Mouse (Mus musculus) embryonic facial prominence, embryonic 15.5 days (tissue): Measurements from ENCODE around the gene Pofut1. TPM values are rescaled to one million over a fixed set of nuclear protein-coding genes. Genes with fewer than 3 reads are reported as not detected.

Experiments
- ATAC-seq: fragments of 200-750 bp; cut with Nextera tagmentation; 2 replicates; pipeline ENCODE4 v1.8.0; 2017; ENCODE audit warnings: low read depth, moderate TSS enrichment; ENCODE audit not compliant: insufficient number of reproducible peaks, low FRiP score, low TSS enrichment
- H3K27ac ChIP-seq: fragments of 300-500 bp; sonication (generic); replicated peaks from 2 replicates; pipeline ENCODE4 v1.5.1; 2015; ENCODE audit warnings: mild to moderate bottlenecking, inconsistent platforms
- H3K27me3 ChIP-seq: fragments of 300-500 bp; sonication (generic); 2 replicates; pipeline ENCODE4 v1.6.1; 2015; ENCODE audit warnings: inconsistent platforms
- H3K36me3 ChIP-seq: fragments of 300-500 bp; sonication (generic); 2 replicates; pipeline ENCODE4 v1.6.1; 2015; ENCODE audit warnings: mild to moderate bottlenecking, inconsistent platforms
- H3K4me1 ChIP-seq: fragments of 300-500 bp; sonication (generic); 2 replicates; pipeline ENCODE4 v1.6.1; 2015; ENCODE audit warnings: inconsistent platforms
- H3K4me2 ChIP-seq: fragments of 300-500 bp; sonication (generic); replicated peaks from 2 replicates; pipeline ENCODE4 v1.6.1; 2015; ENCODE audit warnings: mild to moderate bottlenecking, inconsistent platforms
- H3K4me3 ChIP-seq: fragments of 300-500 bp; sonication (generic); replicated peaks from 2 replicates; pipeline ENCODE4 v1.5.1; 2015; ENCODE audit warnings: mild to moderate bottlenecking, inconsistent platforms
- H3K9ac ChIP-seq: fragments of 300-500 bp; sonication (generic); 2 replicates; pipeline ENCODE4 v1.6.1; 2015; ENCODE audit warnings: inconsistent platforms
- H3K9me3 ChIP-seq: fragments of 300-500 bp; sonication (generic); replicated peaks from 2 replicates; pipeline ENCODE4 v1.6.1; 2016; ENCODE audit warnings: inconsistent platforms
- WGBS: fragments of 180-500 bp; shearing (Covaris S2); methylation state at CpG from one replicate; pipeline ENCODE4 v1.1.7; 2015; 5-methylcytosine and 5-hydroxymethylcytosine counted together
- polyA plus RNA-seq: library from polyadenylated mRNA; unstranded; fragments of >200 nt; fragmentation: Nextera tagmentation; extraction: Ambion mirVana; gene quantifications from 2 replicates; pipeline ENCODE4 v1.2.1, GENCODE M21; 2015

Pofut1 gene
- polyA plus RNA-seq, 1 experiment from 2014 or later, result 8.1 TPM

- Histone ChIP-seq H3K4me1 (no peaks in the 10 kb centered on the region), H3K27ac (no peak overlapping the region), H3K9me3 (no peaks in the 10 kb centered on the region), H3K9ac (no peak overlapping the region), H3K36me3 (0 out of 2 replicates have a peak, but pooled peaks cover 6% of the 10 kb centered on the region), H3K4me2 (no peak overlapping the region), H3K4me3 (no peak overlapping the region), H3K27me3 (no peaks in the 10 kb centered on the region)
- WGBS, result 82% methylated on average over 10 of the region's 10 CpGs
- ATAC-seq, result no peak
Measured at GRCm38 (mm10) chr2:153217826-153218340, 23.4 kb upstream of the Pofut1 start.

- 0 out of 2 replicates have a peak, but pooled peaks cover 6% of the 10 kb centered on the region for H3K36me3 ChIP-seq
- ATAC-seq, result no peak
- H3K27ac ChIP-seq, result no peak overlapping the region
- no peak overlapping the region for H3K9ac ChIP-seq
- no peak overlapping the region for H3K4me3 ChIP-seq
- no peaks in the 10 kb centered on the region for H3K4me1 ChIP-seq
- H3K9me3 ChIP-seq, result no peaks in the 10 kb centered on the region
- no peak overlapping the region for H3K4me2 ChIP-seq
- no peaks in the 10 kb centered on the region for H3K27me3 ChIP-seq
- WGBS, result 76% methylated on average over 3 of the region's 3 CpGs
Measured at GRCm38 (mm10) chr2:153218516-153218915, 22.8 kb upstream of the Pofut1 start.

- no peaks in the 10 kb centered on the region for H3K27me3 ChIP-seq
- no peak overlapping the region for H3K4me3 ChIP-seq
- no peak overlapping the region for H3K4me2 ChIP-seq
- no peak overlapping the region for H3K27ac ChIP-seq
- H3K4me1 ChIP-seq, result peaks cover 15% of the 10 kb centered on the region
- WGBS, result 84% methylated on average over 4 of the region's 4 CpGs
- no peaks in the 10 kb centered on the region for H3K9me3 ChIP-seq
- no peak overlapping the region for H3K9ac ChIP-seq
- H3K36me3 ChIP-seq, result 0 out of 2 replicates have a peak, but pooled peaks cover 6% of the 10 kb centered on the region
- no peak for ATAC-seq
Measured at GRCm38 (mm10) chr2:153221620-153222019, 19.7 kb upstream of the Pofut1 start.

GRCm38 (mm10) chr2:153222130-153222529 lies 19.2 kb upstream of the Pofut1 start:
- no peak overlapping the region for H3K4me2 ChIP-seq
- no peak overlapping the region for H3K27ac ChIP-seq
- no peaks in the 10 kb centered on the region for H3K27me3 ChIP-seq
- 0 out of 2 replicates have a peak, but pooled peaks cover 6% of the 10 kb centered on the region for H3K36me3 ChIP-seq
- H3K9ac ChIP-seq, result no peak overlapping the region
- no peaks in the 10 kb centered on the region for H3K9me3 ChIP-seq
- H3K4me3 ChIP-seq, result no peak overlapping the region
- peaks cover 15% of the 10 kb centered on the region for H3K4me1 ChIP-seq
- ATAC-seq, result no peak

- H3K27me3 ChIP-seq, result no peaks in the 10 kb centered on the region
- no peak for ATAC-seq
- H3K36me3 ChIP-seq, result 0 out of 2 replicates have a peak, but pooled peaks cover 6% of the 10 kb centered on the region
- peaks cover 15% of the 10 kb centered on the region for H3K4me1 ChIP-seq
- no peak overlapping the region for H3K9ac ChIP-seq
- no peak overlapping the region for H3K27ac ChIP-seq
- no peaks in the 10 kb centered on the region for H3K9me3 ChIP-seq
- 91% methylated on average over 2 of the region's 2 CpGs for WGBS
- H3K4me3 ChIP-seq, result no peak overlapping the region
- H3K4me2 ChIP-seq, result no peak overlapping the region
Measured at GRCm38 (mm10) chr2:153222566-153222965, 18.8 kb upstream of the Pofut1 start.

GRCm38 (mm10) chr2:153224946-153225594 lies 16.3 kb upstream of the Pofut1 start, which contains the start of gene Tspyl3:
TSS of gene Tspyl3 (minus strand) at chr2:153225441.
- H3K27ac ChIP-seq, result peak within 1 kb of the TSS; percentile 79
- WGBS, result 2% methylated on average over 31 of the region's 31 CpGs
- H3K4me1 ChIP-seq, result peaks cover 15% of the 10 kb centered on the region
- H3K9me3 ChIP-seq, result no peaks in the 10 kb centered on the region
- no peaks in the 10 kb centered on the region for H3K27me3 ChIP-seq
- H3K9ac ChIP-seq, result peak within 1 kb of the TSS; percentile 79
- H3K4me3 ChIP-seq, result peak within 1 kb of the TSS; percentile 67
- peak; percentile 82 for ATAC-seq
- H3K4me2 ChIP-seq, result peak within 1 kb of the TSS; percentile 67
- peaks cover 27% of the 10 kb centered on the region for H3K36me3 ChIP-seq

GRCm38 (mm10) chr2:153225595-153225953 lies 15.8 kb upstream of the Pofut1 start:
- H3K4me1 ChIP-seq, result peaks cover 15% of the 10 kb centered on the region
- peak overlapping the region; percentile 67 for H3K4me2 ChIP-seq
- H3K9ac ChIP-seq, result peak overlapping the region; percentile 79
- H3K27ac ChIP-seq, result peak overlapping the region; percentile 79
- ATAC-seq, result no peak
- no peaks in the 10 kb centered on the region for H3K27me3 ChIP-seq
- H3K9me3 ChIP-seq, result no peaks in the 10 kb centered on the region
- 6% methylated on average over 3 of the region's 3 CpGs for WGBS
- peak overlapping the region; percentile 67 for H3K4me3 ChIP-seq
- peaks cover 32% of the 10 kb centered on the region for H3K36me3 ChIP-seq

- ATAC-seq, result no peak
- H3K9ac ChIP-seq, result no peak overlapping the region
- H3K27me3 ChIP-seq, result no peaks in the 10 kb centered on the region
- H3K36me3 ChIP-seq, result peaks cover 47% of the 10 kb centered on the region
- H3K27ac ChIP-seq, result no peak overlapping the region
- H3K9me3 ChIP-seq, result no peaks in the 10 kb centered on the region
- 93% methylated on average over 4 of the region's 4 CpGs for WGBS
- no peak overlapping the region for H3K4me3 ChIP-seq
- H3K4me2 ChIP-seq, result no peak overlapping the region
- H3K4me1 ChIP-seq, result peaks cover 15% of the 10 kb centered on the region
Measured at GRCm38 (mm10) chr2:153227959-153228358, 13.4 kb upstream of the Pofut1 start.

- Histone ChIP-seq H3K9me3 (no peaks in the 10 kb centered on the region), H3K27ac (no peak overlapping the region), H3K4me1 (peaks cover 15% of the 10 kb centered on the region), H3K4me3 (no peak overlapping the region), H3K36me3 (peaks cover 49% of the 10 kb centered on the region), H3K4me2 (no peak overlapping the region), H3K9ac (no peak overlapping the region), H3K27me3 (no peaks in the 10 kb centered on the region)
- WGBS, result 81% methylated on average over 5 of the region's 5 CpGs
- ATAC-seq, result no peak
Measured at GRCm38 (mm10) chr2:153228523-153228922, 12.8 kb upstream of the Pofut1 start.

- Histone ChIP-seq H3K4me2 (no peak overlapping the region), H3K4me1 (peaks cover 33% of the 10 kb centered on the region), H3K9me3 (no peaks in the 10 kb centered on the region), H3K27me3 (no peaks in the 10 kb centered on the region), H3K9ac (no peak overlapping the region), H3K36me3 (peaks cover 34% of the 10 kb centered on the region), H3K27ac (0 out of 2 replicates have a peak overlapping the region, but pooled peaks have one; percentile 76), H3K4me3 (no peak overlapping the region)
- ATAC-seq, result no peak
- 65% methylated on average over 4 of the region's 4 CpGs for WGBS
Measured at GRCm38 (mm10) chr2:153237193-153237592, 4.1 kb upstream of the Pofut1 start.

GRCm38 (mm10) chr2:153237891-153238290 lies 3.4 kb upstream of the Pofut1 start:
- H3K27ac ChIP-seq, result peak overlapping the region; percentile 76
- no peak overlapping the region for H3K9ac ChIP-seq
- H3K9me3 ChIP-seq, result no peaks in the 10 kb centered on the region
- WGBS, result 62% methylated on average over 4 of the region's 4 CpGs
- peaks cover 30% of the 10 kb centered on the region for H3K36me3 ChIP-seq
- H3K4me3 ChIP-seq, result 0 out of 2 replicates have a peak overlapping the region, but pooled peaks have one; percentile 2
- ATAC-seq, result no peak
- H3K4me1 ChIP-seq, result peaks cover 38% of the 10 kb centered on the region
- H3K27me3 ChIP-seq, result no peaks in the 10 kb centered on the region
- H3K4me2 ChIP-seq, result peak overlapping the region; percentile 77; the same call in 1 of the 2 replicates
